Mouse (Mus musculus): ENCODE results near the gene Adgra3. TPM values are rescaled to one million over a fixed set of nuclear protein-coding genes. Genes with fewer than 3 reads are reported as not detected.

Adgra3 gene
- total and polyA plus RNA-seq, 2 experiments from 2014 or later, result 6.7 to 32.7 TPM

DNA sequence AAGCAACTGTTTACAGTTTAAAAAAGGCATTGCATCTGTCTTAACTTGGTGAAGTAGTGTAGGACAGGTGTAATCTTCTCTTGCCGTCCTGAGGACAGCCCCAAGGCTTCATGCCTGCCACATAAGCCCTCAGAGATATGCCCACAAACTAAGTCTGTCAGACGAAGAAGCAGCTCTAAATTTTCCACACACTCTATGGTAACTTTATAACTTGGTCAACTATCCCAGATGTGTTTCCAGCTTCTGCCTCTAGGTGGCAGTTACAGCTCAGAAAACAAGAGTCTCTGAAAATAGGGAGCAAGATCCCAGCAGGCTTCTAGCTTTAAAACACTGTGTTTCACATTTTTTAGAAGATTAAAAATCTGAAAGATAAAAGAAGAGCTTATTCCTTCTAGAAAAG is 82.8 kb downstream of the Adgra3 start:
- H3K36me3 ChIP-seq (replicated peaks; ENCODE audit: control insufficient read depth, insufficient read depth, low read length), result peaks cover 23% of the 10 kb centered on the region
- no peak overlapping the region for H3K27ac ChIP-seq (ENCODE audit: low read depth)
- 33% methylated on average over 2 of the region's 2 CpGs for WGBS
- no peak for ATAC-seq (ENCODE audit: insufficient read depth, low read depth)
- no peak overlapping the region for H3K4me2 ChIP-seq (ENCODE audit: low read depth, low read length)
- no peak overlapping the region for H3K9ac ChIP-seq (replicated peaks; ENCODE audit: low read depth, low read length)
- H3K4me1 ChIP-seq (ENCODE audit: control insufficient read depth, insufficient read depth), result peaks cover 6% of the 10 kb centered on the region; the same call in 1 of the 2 replicates
- no peak overlapping the region for H3K4me3 ChIP-seq (ENCODE audit: low read depth, low read length)
- H3K9me3 ChIP-seq (replicated peaks; ENCODE audit: control insufficient read depth, low read length), result no peaks in the 10 kb centered on the region
- peak; percentile 63 for DNase-seq (ENCODE audit: low spot score)
- TF ChIP-seq CTCF (IDR thresholded peaks at IDR 0.05; ENCODE audit: low read depth), result peak; percentile 73
- no peak for TF ChIP-seq EP300 (IDR thresholded peaks at IDR 0.05; ENCODE audit: low read depth)
- H3K27me3 ChIP-seq (ENCODE audit: control insufficient read depth, insufficient read depth, low read length), result no peaks in the 10 kb centered on the region

DNA sequence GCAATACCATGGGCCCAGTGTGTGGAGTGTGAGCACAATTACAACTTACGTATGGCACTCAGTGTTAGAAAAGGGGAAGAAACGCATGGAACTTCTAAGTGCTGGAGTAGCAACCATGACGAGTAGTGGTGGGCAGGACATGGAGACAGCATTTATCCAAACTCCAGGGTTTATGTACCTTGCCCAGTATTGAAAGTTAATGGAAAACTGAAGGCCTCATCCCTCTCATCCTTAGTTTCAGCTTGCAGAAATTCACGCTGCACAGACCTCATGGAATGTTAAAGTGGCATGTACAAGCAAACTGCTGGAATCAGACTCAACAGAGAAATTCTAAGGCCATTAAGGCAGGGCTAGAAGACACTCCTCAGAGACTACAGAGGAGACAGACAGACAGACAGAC is 84.6 kb downstream of the Adgra3 start:
- Histone ChIP-seq H3K4me2 (ENCODE audit: low read depth, low read length) (no peak overlapping the region), H3K4me1 (ENCODE audit: control insufficient read depth, insufficient read depth) (no peaks in the 10 kb centered on the region), H3K27me3 (ENCODE audit: control insufficient read depth, insufficient read depth, low read length) (no peaks in the 10 kb centered on the region), H3K36me3 (replicated peaks; ENCODE audit: control insufficient read depth, insufficient read depth, low read length) (peaks cover 27% of the 10 kb centered on the region), H3K4me3 (ENCODE audit: low read depth, low read length) (no peak overlapping the region), H3K27ac (ENCODE audit: low read depth) (no peak overlapping the region), H3K9ac (replicated peaks; ENCODE audit: low read depth, low read length) (no peak overlapping the region), H3K9me3 (replicated peaks; ENCODE audit: control insufficient read depth, low read length) (no peaks in the 10 kb centered on the region)
- WGBS, result 94% methylated on average over 4 of the region's 4 CpGs
- TF ChIP-seq EP300 (IDR thresholded peaks at IDR 0.05; ENCODE audit: low read depth) (no peak), CTCF (IDR thresholded peaks at IDR 0.05; ENCODE audit: low read depth) (no peak)
- no peak for ATAC-seq (ENCODE audit: insufficient read depth, low read depth)
- no peak for DNase-seq (ENCODE audit: low spot score)

DNA sequence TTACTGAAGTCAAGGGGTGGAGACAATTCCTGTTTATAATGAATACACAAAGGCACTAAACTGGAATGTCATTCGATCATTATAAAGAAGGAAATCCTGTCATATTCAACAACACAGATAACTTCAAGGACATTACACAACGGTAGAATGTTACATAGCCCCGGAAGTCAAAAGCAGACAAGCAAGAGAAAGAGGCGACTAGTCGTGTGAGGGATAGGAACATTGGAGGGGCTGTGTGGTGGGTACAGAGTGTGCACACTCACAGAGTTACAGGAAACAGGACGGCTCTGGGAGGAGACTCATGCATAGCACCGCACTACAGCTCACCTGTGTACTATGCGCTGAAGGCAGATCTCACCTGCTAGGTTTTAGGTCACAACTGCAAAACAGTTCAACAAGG is 89.1 kb downstream of the Adgra3 start:
- Histone ChIP-seq H3K9ac (replicated peaks; ENCODE audit: low read depth, low read length) (no peak overlapping the region), H3K4me2 (ENCODE audit: low read depth, low read length) (no peak overlapping the region), H3K36me3 (replicated peaks; ENCODE audit: control insufficient read depth, insufficient read depth, low read length) (peaks cover 8% of the 10 kb centered on the region), H3K4me3 (ENCODE audit: low read depth, low read length) (no peak overlapping the region), H3K27ac (ENCODE audit: low read depth) (no peak overlapping the region), H3K9me3 (replicated peaks; ENCODE audit: control insufficient read depth, low read length) (no peaks in the 10 kb centered on the region), H3K27me3 (ENCODE audit: control insufficient read depth, insufficient read depth, low read length) (no peaks in the 10 kb centered on the region), H3K4me1 (ENCODE audit: control insufficient read depth, insufficient read depth) (no peaks in the 10 kb centered on the region)
- TF ChIP-seq EP300 (IDR thresholded peaks at IDR 0.05; ENCODE audit: low read depth) (no peak), CTCF (IDR thresholded peaks at IDR 0.05; ENCODE audit: low read depth) (no peak)
- 69% methylated on average over 8 of the region's 8 CpGs for WGBS
- no peak for DNase-seq (ENCODE audit: low spot score)
- no peak for ATAC-seq (ENCODE audit: insufficient read depth, low read depth)

- Histone ChIP-seq H3K4me1 (ENCODE audit: control insufficient read depth, insufficient read depth) (no peaks in the 10 kb centered on the region), H3K27ac (ENCODE audit: low read depth) (no peak overlapping the region), H3K4me3 (ENCODE audit: low read depth, low read length) (no peak overlapping the region), H3K9ac (replicated peaks; ENCODE audit: low read depth, low read length) (no peak overlapping the region), H3K9me3 (replicated peaks; ENCODE audit: control insufficient read depth, low read length) (no peaks in the 10 kb centered on the region), H3K4me2 (ENCODE audit: low read depth, low read length) (no peak overlapping the region), H3K27me3 (ENCODE audit: control insufficient read depth, insufficient read depth, low read length) (no peaks in the 10 kb centered on the region), H3K36me3 (replicated peaks; ENCODE audit: control insufficient read depth, insufficient read depth, low read length) (peaks cover 19% of the 10 kb centered on the region)
- DNase-seq (ENCODE audit: low spot score) (no peak), ATAC-seq (ENCODE audit: insufficient read depth, low read depth) (no peak)
- 65% methylated on average over 6 of the region's 6 CpGs for WGBS
- TF ChIP-seq CTCF (IDR thresholded peaks at IDR 0.05; ENCODE audit: low read depth) (no peak), EP300 (IDR thresholded peaks at IDR 0.05; ENCODE audit: low read depth) (no peak)
Observed at GRCm38 (mm10) chr5:49967726-49968125, 91.1 kb downstream of the Adgra3 start.

DNA sequence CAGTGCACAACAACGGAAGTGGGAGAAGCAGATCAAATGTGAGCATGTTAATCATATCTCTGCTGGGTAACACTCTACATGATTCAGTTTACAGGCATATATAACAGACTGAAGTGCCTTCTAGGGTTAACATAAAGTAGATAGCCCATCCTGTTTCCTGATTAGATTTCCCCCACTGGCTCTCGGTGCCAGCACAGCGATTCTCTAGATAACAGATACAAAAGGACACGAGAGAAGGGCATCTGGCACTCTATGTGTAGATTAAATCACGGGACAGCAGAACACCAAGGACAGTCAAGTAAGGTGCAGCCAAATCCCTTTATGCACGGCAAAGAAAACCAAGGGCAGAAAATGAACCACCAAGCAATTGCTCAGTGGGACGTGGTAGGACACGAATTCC is 93.0 kb downstream of the Adgra3 start:
- TF ChIP-seq EP300 (IDR thresholded peaks at IDR 0.05; ENCODE audit: low read depth), result no peak
- TF ChIP-seq CTCF (IDR thresholded peaks at IDR 0.05; ENCODE audit: low read depth), result no peak
- no peaks in the 10 kb centered on the region for H3K27me3 ChIP-seq (ENCODE audit: control insufficient read depth, insufficient read depth, low read length)
- ATAC-seq (ENCODE audit: insufficient read depth, low read depth), result no peak
- no peak overlapping the region for H3K4me2 ChIP-seq (ENCODE audit: low read depth, low read length)
- H3K4me1 ChIP-seq (ENCODE audit: control insufficient read depth, insufficient read depth), result no peaks in the 10 kb centered on the region
- DNase-seq (ENCODE audit: low spot score), result no peak
- no peaks in the 10 kb centered on the region for H3K9me3 ChIP-seq (replicated peaks; ENCODE audit: control insufficient read depth, low read length)
- no peak overlapping the region for H3K4me3 ChIP-seq (ENCODE audit: low read depth, low read length)
- H3K36me3 ChIP-seq (replicated peaks; ENCODE audit: control insufficient read depth, insufficient read depth, low read length), result peaks cover 30% of the 10 kb centered on the region
- H3K9ac ChIP-seq (replicated peaks; ENCODE audit: low read depth, low read length), result no peak overlapping the region
- WGBS, result 39% methylated on average over 8 of the region's 8 CpGs
- H3K27ac ChIP-seq (ENCODE audit: low read depth), result no peak overlapping the region

Measured in heart, postnatal 0 days (tissue).